Mouse (Mus musculus): ENCODE data around the gene Zgrf1. TPM values are rescaled to one million over a fixed set of nuclear protein-coding genes. Genes with fewer than 3 reads are reported as not detected.
A peak's percentile ranks its signal among the peaks of the same experiment; 100 is the strongest.

The Zgrf1 gene
- polyA plus RNA-seq, 1 experiment from 2014 or later = 4.2 TPM

GRCm38 (mm10) chr3:127631582-127631981, 78.3 kb downstream of the Zgrf1 start:
- Histone ChIP-seq H3K27ac (replicated peaks) (no peak overlapping the region), H3K4me3 (no peak overlapping the region), H3K9me3 (no peaks in the 10 kb centered on the region), H3K9ac (no peak overlapping the region), H3K4me2 (peak overlapping the region; percentile 85; the same call in 1 of the 2 replicates), H3K27me3 (peaks cover 59% of the 10 kb centered on the region), H3K36me3 (no peaks in the 10 kb centered on the region), H3K4me1 (replicated peaks) (peaks cover 42% of the 10 kb centered on the region)
- 0% methylated on average over 10 of the region's 10 CpGs for WGBS
- no peak for ATAC-seq (ENCODE audit: low FRiP score, low read depth)

DNA sequence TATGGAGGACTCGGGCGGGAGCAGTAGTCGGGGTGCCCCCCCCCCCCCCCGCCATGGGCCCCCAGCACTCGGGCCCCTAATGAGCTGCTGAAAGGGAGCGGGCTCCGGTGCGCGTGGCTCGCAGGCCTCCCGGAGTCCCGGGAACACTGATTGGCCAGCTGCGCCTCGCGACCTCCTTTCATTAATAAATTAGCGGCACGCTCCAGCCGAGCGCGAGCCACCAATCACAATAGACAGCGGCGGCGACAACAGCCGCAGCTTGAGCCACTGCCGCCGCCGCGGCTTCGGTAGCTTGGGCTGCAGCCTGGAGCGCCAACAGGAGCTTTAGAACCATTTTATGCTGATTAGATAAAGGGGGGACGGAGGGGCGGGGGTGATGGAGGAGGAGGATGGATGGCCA, 79.2 kb downstream of the Zgrf1 start:
- H3K27me3 ChIP-seq = peaks cover 57% of the 10 kb centered on the region
- ATAC-seq (ENCODE audit: low FRiP score, low read depth) = peak; percentile 68
- under 1% methylated on average over 31 of the region's 32 CpGs for WGBS
- H3K4me1 ChIP-seq (replicated peaks) = peaks cover 39% of the 10 kb centered on the region
- H3K4me3 ChIP-seq = peak overlapping the region; percentile 46
- H3K27ac ChIP-seq (replicated peaks) = no peak overlapping the region; the same call in 1 of the 2 replicates
- H3K9ac ChIP-seq = peak overlapping the region; percentile 4; the same call in 1 of the 2 replicates
- peak overlapping the region; percentile 85 for H3K4me2 ChIP-seq
- H3K9me3 ChIP-seq = no peaks in the 10 kb centered on the region
- H3K36me3 ChIP-seq = no peaks in the 10 kb centered on the region

DNA sequence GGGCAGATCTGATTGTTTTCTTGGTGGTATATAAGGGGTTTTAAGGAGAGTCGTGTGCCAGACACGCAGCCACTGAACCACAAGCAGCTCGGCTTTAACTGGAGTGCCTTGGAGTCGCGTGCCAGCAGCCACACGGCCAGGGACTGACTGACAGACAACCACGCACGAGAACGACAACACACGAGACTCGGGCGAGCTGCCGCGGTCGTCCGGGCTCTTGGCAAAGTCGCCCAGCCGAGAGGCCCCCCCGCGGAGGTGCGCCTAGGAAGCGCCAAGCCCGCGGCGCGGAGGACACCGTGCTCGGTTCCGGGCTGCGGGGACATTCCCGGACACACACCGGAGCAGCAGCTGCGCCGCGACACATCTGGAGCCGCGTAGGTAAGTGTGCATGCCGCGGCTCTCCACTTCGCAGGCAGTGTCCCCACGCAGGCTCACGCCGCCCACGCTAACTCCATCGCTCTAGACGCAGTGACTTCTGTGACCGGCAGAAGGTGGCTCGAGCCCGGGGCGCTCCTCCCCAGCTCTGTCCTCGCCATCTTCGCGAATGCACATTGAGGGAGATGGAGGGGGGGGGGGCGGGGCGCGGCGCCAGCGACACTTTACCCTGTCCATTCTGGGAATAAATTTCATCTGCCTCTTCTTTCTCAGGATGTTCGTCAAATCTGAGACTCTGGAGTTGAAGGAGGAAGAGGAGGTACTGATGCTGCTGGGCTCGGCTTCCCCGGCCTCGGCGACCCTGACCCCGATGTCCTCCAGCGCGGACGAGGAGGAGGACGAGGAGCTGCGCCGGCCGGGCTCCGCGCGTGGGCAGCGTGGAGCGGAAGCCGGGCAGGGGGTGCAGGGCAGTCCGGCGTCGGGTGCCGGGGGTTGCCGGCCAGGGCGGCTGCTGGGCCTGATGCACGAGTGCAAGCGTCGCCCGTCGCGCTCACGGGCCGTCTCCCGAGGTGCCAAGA, 80.1 kb downstream of the Zgrf1 start, which contains the start of gene Neurog2:
TSS of gene Neurog2 (plus strand) at position 56 of the 953 bp plus-strand sequence.
- peak within 1 kb of the TSS; percentile 85 for H3K4me2 ChIP-seq
- WGBS = under 1% methylated on average over 92 of the region's 92 CpGs

DNA sequence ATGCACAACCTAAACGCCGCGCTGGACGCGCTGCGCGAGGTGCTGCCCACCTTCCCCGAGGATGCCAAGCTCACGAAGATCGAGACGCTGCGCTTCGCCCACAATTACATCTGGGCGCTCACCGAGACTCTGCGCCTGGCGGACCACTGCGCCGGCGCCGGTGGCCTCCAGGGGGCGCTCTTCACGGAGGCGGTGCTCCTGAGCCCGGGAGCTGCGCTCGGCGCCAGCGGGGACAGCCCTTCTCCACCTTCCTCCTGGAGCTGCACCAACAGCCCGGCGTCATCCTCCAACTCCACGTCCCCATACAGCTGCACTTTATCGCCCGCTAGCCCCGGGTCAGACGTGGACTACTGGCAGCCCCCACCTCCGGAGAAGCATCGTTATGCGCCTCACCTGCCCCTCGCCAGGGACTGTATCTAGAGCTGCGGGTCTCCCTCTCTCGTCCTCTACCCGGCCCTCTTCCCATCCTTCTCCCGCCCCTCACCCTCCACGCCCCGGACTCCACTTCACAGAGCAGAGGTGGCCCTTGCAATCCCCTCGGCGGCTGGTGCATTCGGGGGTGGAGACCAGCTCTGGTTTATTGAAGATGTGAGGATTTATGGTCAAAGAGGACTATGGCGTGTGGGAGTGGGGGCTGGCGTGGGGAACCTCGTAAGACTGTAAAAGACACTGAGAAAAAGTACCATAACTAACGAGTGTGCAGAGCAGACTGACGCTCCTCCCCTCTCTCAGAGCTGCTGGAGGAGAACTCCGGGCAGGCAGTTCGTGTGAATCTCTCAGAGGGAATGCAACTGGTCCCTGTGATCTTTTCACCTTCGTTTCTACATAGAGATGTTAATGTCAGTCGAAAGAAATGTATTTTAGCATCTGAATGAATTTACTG, 81.1 kb downstream of the Zgrf1 start:
- Histone ChIP-seq H3K4me2 (peak overlapping the region; percentile 85), H3K9me3 (no peaks in the 10 kb centered on the region), H3K36me3 (no peaks in the 10 kb centered on the region), H3K27me3 (peaks cover 61% of the 10 kb centered on the region), H3K9ac (peak overlapping the region; percentile 31; the same call in 1 of the 2 replicates), H3K27ac (replicated peaks) (peak overlapping the region; percentile 5; the same call in 1 of the 2 replicates), H3K4me3 (peak overlapping the region; percentile 46), H3K4me1 (replicated peaks) (peaks cover 34% of the 10 kb centered on the region)
- WGBS = under 1% methylated on average over 58 of the region's 58 CpGs
- ATAC-seq (ENCODE audit: low FRiP score, low read depth) = peak; percentile 82

More for the DNA sequence above, 80.1 kb downstream of the Zgrf1 start, which contains the start of gene Neurog2:
- peak; percentile 44 for ATAC-seq (ENCODE audit: low FRiP score, low read depth)
- H3K9me3 ChIP-seq = no peaks in the 10 kb centered on the region
- peak within 1 kb of the TSS; percentile 5 for H3K27ac ChIP-seq (replicated peaks)
- peak within 1 kb of the TSS; percentile 31 for H3K9ac ChIP-seq
- peaks cover 61% of the 10 kb centered on the region for H3K27me3 ChIP-seq
- H3K4me1 ChIP-seq (replicated peaks) = peaks cover 37% of the 10 kb centered on the region
- H3K4me3 ChIP-seq = peak within 1 kb of the TSS; percentile 46
- no peaks in the 10 kb centered on the region for H3K36me3 ChIP-seq

GRCm38 (mm10) chr3:127634984-127635349, 81.7 kb downstream of the Zgrf1 start:
- H3K9me3 ChIP-seq = no peaks in the 10 kb centered on the region
- H3K36me3 ChIP-seq = no peaks in the 10 kb centered on the region
- 4% methylated on average over 3 of the region's 3 CpGs for WGBS
- 0 out of 2 replicates have a peak overlapping the region, but pooled peaks have one; percentile 31 for H3K9ac ChIP-seq
- peaks cover 58% of the 10 kb centered on the region for H3K27me3 ChIP-seq
- peaks cover 37% of the 10 kb centered on the region for H3K4me1 ChIP-seq (replicated peaks)
- ATAC-seq (ENCODE audit: low FRiP score, low read depth) = no peak
- H3K4me3 ChIP-seq = peak overlapping the region; percentile 46
- H3K27ac ChIP-seq (replicated peaks) = no peak overlapping the region
- peak overlapping the region; percentile 85 for H3K4me2 ChIP-seq

GRCm38 (mm10) chr3:127639875-127640761, 86.8 kb downstream of the Zgrf1 start:
- Histone ChIP-seq H3K36me3 (no peaks in the 10 kb centered on the region), H3K9me3 (no peaks in the 10 kb centered on the region), H3K4me3 (0 out of 2 replicates have a peak overlapping the region, but pooled peaks have one; percentile 14), H3K27me3 (peaks cover 67% of the 10 kb centered on the region), H3K27ac (replicated peaks) (no peak overlapping the region), H3K4me1 (replicated peaks) (peaks cover 22% of the 10 kb centered on the region), H3K4me2 (peak overlapping the region; percentile 47), H3K9ac (no peak overlapping the region)
- 1% methylated on average over 36 of the region's 36 CpGs for WGBS
- ATAC-seq (ENCODE audit: low FRiP score, low read depth) = peak; percentile 73

DNA sequence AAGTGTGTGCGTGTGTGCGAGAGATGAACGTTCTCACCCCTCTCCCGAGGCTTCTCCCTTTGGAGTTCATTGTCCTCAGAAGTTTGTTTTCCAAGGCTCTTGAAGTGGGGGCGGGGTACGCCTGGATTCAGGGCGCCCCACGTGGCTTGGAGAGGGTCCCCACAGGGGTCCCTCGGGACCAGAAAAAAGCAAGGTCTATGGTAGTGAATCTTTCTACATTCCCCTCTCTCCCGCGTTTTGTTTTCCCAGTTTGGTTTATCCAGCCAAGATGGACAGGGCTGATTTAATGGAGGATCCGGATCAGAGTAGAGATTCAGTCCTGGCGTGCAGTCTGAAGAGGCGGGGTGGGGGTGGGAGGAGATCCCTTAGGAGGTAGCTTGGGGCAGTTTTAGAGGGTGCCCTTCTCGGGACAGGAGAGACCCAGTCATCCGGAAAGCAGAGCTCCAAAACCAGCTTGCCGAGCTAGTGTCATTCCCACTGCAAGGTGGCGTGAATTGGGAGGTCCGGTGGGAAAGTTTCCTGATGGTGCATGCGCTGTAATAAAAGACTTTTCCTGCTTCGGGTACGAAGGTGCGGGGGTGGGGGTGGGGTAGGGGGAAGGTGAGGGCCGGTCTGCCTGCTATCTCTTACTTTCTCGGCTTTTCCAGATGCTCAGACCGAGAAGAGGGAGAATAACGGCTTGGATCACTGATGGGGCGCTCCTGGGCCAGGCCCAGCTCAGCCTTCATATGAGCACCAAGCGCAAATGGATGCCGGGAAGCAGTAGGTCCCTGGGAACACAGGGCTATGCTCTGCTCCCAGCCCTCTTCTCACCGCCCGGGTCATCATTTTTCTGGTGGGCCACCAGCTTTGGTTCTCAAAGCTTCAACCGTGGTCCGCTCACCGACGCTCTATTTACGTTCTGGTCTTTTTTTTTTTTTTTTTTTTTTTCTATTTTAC, 87.7 kb downstream of the Zgrf1 start:
- peak overlapping the region; percentile 14 for H3K4me3 ChIP-seq

GRCm38 (mm10) chr3:127642211-127642610, 88.9 kb downstream of the Zgrf1 start:
- Histone ChIP-seq H3K27ac (replicated peaks) (no peak overlapping the region), H3K4me3 (no peak overlapping the region), H3K4me1 (replicated peaks) (peaks cover 25% of the 10 kb centered on the region), H3K27me3 (peaks cover 68% of the 10 kb centered on the region), H3K4me2 (no peak overlapping the region), H3K36me3 (no peaks in the 10 kb centered on the region), H3K9ac (no peak overlapping the region), H3K9me3 (no peaks in the 10 kb centered on the region)
- 8% methylated on average over 5 of the region's 5 CpGs for WGBS
- ATAC-seq (ENCODE audit: low FRiP score, low read depth) = no peak

More for the DNA sequence above, 87.7 kb downstream of the Zgrf1 start:
- Histone ChIP-seq H3K36me3 (no peaks in the 10 kb centered on the region), H3K27ac (replicated peaks) (no peak overlapping the region), H3K9me3 (no peaks in the 10 kb centered on the region), H3K9ac (no peak overlapping the region), H3K4me1 (replicated peaks) (peaks cover 22% of the 10 kb centered on the region), H3K27me3 (peaks cover 62% of the 10 kb centered on the region), H3K4me2 (peak overlapping the region; percentile 47)
- 4% methylated on average over 37 of the region's 37 CpGs for WGBS
- ATAC-seq (ENCODE audit: low FRiP score, low read depth) = 0 out of 2 replicates have a peak, but pooled peaks have one; percentile 28

DNA sequence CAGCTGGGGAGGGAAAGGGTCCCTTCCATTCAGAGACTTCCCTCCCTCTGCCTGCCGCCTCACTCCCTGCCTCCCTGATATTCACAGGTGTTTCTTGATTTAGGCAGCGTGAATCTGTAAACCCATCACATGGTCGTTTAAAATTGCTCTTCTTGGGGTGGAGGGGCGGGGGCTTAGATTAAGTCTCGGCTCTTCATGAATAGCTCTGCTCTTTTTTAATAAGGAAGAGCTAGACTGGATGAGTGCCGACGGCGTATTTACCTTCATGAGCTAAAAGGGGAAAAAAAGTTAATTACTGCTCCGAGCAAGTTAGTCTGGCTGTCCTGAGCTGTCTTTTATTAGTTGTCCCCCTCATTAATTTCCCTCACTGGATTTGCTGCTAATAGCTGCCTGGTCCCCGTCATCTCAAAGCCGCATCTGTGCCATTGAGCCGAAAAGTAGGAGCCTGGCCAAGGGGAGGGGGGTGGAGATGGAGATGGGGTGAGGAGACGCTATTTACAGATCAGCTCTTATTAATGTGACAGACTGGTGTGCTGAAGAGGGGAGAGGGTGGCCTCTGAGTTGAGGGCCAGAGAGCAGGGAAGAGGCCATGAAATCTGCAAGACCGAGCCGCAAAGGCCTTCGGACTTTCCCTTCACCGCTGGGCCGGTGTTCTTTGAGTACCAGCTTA, 93.0 kb downstream of the Zgrf1 start:
- 46% methylated on average over 18 of the region's 18 CpGs for WGBS
- no peaks in the 10 kb centered on the region for H3K36me3 ChIP-seq
- ATAC-seq (ENCODE audit: low FRiP score, low read depth) = no peak
- H3K4me1 ChIP-seq (replicated peaks) = peaks cover 9% of the 10 kb centered on the region
- H3K27me3 ChIP-seq = peaks cover 37% of the 10 kb centered on the region
- no peak overlapping the region for H3K27ac ChIP-seq (replicated peaks)
- no peak overlapping the region for H3K9ac ChIP-seq
- no peak overlapping the region for H3K4me2 ChIP-seq
- H3K9me3 ChIP-seq = no peaks in the 10 kb centered on the region
- H3K4me3 ChIP-seq = no peak overlapping the region

Measured in hindbrain, embryonic 15.5 days (tissue).